Mouse (Mus musculus) heart, postnatal 10 days (tissue): ENCODE measurements around the gene Abhd10. TPM values are rescaled to one million over a fixed set of nuclear protein-coding genes. Genes with fewer than 3 reads are reported as not detected.

Experiments used
- DNase-seq, 2 experiments: peaks; one replicate each; pipeline ENCODE4 v3.0.0; 2021
- intact Hi-C: fragments of 180-260 bp; cut with DNase I; formaldehyde crosslinking; loops from one replicate; pipeline ENCODE4 v1.15.1; 2025
- total RNA-seq, 2 experiments: library from RNA; stranded (reverse); gene quantifications; 2 replicates each; pipeline ENCODE4 v1.2.3; 2021

Gene Abhd10
- total RNA-seq, 2 experiments from 2014 or later = 19.2 TPM

GRCm38 (mm10) chr16:45684815-45685214, 57.9 kb downstream of the Abhd10 start:
- intact Hi-C loops = loop anchor here (1.0 to 2.0 kb wide), 2 partner anchors 282 to 338 kb away; no protein-coding TSS in a partner anchor
- DNase-seq = peak; percentile 72 to 85

Other genes starting within 250 kb of the Abhd10 start
- gene Gm609, start 250.0 kb downstream of the Abhd10 start, total RNA-seq = not detected
- gene Gm17783, start 210.9 kb downstream of the Abhd10 start, total RNA-seq = not detected
- not detected for gene Slc9c1, start 207.6 kb downstream of the Abhd10 start, total RNA-seq
- gene Gcsam, start 132.6 kb downstream of the Abhd10 start, total RNA-seq = under 1 TPM; 0.10 to 0.14 TPM
- not detected for gene BC016579, start 88.9 kb downstream of the Abhd10 start, total RNA-seq
- not detected for gene Tmprss7, start 49.3 kb downstream of the Abhd10 start, total RNA-seq
- under 1 TPM; 0.20 to 0.22 TPM for gene Tagln3, start 18.3 kb downstream of the Abhd10 start, total RNA-seq
- 10 to 100 TPM; 39.9 to 61.7 TPM for gene Phldb2, start 210.6 kb upstream of the Abhd10 start, total RNA-seq